Mouse (Mus musculus): ENCODE measurements around the gene Fam78a.

Gene Fam78a

GRCm38 (mm10) chr2:32084111-32084871 is at the start of gene Fam78a:
Fam78a (minus strand) TSS chr2:32084857.
- DNase-seq = peak; percentile 36 to 55

- peak; percentile 93 to 94 for DNase-seq
These were observed 49.4 kb upstream of the Fam78a start for GRCm38 (mm10) chr2:32134039-32134438.

- peak; percentile 83 to 87 for DNase-seq
These were observed 47.9 kb upstream of the Fam78a start for GRCm38 (mm10) chr2:32132567-32132992.

GRCm38 (mm10) chr2:32131866-32132566 is 47.4 kb upstream of the Fam78a start:
- no peak for DNase-seq

- no peak for DNase-seq
These were observed 46.7 kb upstream of the Fam78a start for GRCm38 (mm10) chr2:32131205-32131834.

GRCm38 (mm10) chr2:32130435-32130834 is 45.8 kb upstream of the Fam78a start:
- DNase-seq = peak; percentile 70 to 76

GRCm38 (mm10) chr2:32129383-32130074 is 44.9 kb upstream of the Fam78a start:
- no peak for DNase-seq

GRCm38 (mm10) chr2:32128536-32128841 is 43.8 kb upstream of the Fam78a start:
- no peak for DNase-seq

- DNase-seq = no peak
These were observed 43.2 kb upstream of the Fam78a start for GRCm38 (mm10) chr2:32127653-32128535.

GRCm38 (mm10) chr2:32121785-32122184 is 37.1 kb upstream of the Fam78a start:
- no peak for DNase-seq

GRCm38 (mm10) chr2:32121150-32121549 is 36.5 kb upstream of the Fam78a start:
- no peak for DNase-seq

- DNase-seq = peak; percentile 66 to 75
These were observed 35.4 kb upstream of the Fam78a start for GRCm38 (mm10) chr2:32119802-32120750.

GRCm38 (mm10) chr2:32115851-32116268 is 31.2 kb upstream of the Fam78a start:
- DNase-seq = no peak

GRCm38 (mm10) chr2:32112548-32112947 is 27.9 kb upstream of the Fam78a start:
- DNase-seq = no peak

- DNase-seq = no peak
These were observed 26.6 kb upstream of the Fam78a start for GRCm38 (mm10) chr2:32111268-32111667.

GRCm38 (mm10) chr2:32105930-32106329 is 21.3 kb upstream of the Fam78a start:
- no peak for DNase-seq

- no peak for DNase-seq
These were observed 20.7 kb upstream of the Fam78a start for GRCm38 (mm10) chr2:32105117-32105913.

GRCm38 (mm10) chr2:32104122-32104521 is 19.5 kb upstream of the Fam78a start:
- DNase-seq = no peak

GRCm38 (mm10) chr2:32103557-32103956 is 18.9 kb upstream of the Fam78a start:
- no peak for DNase-seq

- peak; percentile 25 to 50 for DNase-seq
These were observed 18.3 kb upstream of the Fam78a start for GRCm38 (mm10) chr2:32102944-32103343.

Measured in kidney, postnatal 4 days (tissue).